Mouse (Mus musculus) neural tube, embryonic 10.5 days (tissue): Measurements from ENCODE around the gene Tmed10.

Experiments
- DNase-seq: peaks from one replicate; pipeline ENCODE4 v3.0.0-alpha.2; 2017; ENCODE audit warnings: low spot score; ENCODE audit errors: extremely low spot score

The Tmed10 gene

DNA sequence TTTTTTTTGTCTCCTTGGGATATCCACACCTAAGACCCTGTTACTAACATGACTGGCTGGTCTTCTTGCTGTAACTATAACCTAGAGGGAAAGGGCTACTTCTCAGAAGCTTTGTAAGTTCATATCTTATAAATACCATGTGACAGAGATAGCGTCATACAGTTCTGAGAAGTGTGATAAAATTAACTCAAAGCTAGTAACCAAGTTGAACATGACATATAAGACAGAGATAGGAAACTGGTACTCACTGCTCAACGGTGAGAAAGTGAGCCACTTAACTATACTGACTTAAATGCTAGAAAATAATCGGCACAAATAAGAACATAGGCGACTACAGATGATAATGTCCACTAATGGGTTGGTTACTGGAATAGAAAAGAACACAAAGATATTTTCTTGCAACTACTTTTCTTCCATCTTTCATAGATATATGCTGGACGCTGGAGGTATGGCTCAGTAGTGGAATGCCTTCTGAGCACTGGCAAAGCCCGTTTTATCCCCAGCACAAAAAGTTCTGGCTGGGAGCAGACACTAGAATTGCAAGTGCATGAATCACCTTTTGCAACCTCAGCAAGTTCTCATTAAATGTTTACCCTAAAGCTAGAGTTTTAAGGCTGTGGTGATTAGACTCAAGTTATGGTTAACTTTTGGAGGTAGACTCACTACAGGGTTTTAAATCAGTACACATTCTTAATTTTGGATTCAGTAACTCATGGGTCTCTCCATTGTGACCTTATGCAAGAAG, 36.9 kb downstream of the Tmed10 start:
- no peak for DNase-seq

GRCm38 (mm10) chr12:85330153-85330552, 44.5 kb downstream of the Tmed10 start:
- no peak for DNase-seq

DNA sequence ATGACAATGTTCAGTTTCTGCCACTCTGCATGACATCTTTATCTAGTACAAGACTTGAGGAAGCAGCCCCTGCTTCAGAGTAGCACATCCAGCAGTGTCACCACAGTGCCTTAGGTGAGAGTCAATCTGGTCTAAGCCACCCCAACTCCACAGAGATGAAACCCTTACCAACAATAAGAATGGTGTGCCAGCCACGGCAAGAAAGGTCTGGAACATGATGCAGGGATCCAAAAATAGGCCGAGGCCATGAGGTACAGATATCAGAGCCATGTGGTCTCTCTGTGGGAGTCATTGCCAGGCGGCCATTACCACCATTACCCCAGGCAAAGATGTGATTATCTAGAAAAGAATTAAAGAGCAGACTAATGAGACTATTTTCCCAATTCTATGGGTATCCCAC, 66.0 kb downstream of the Tmed10 start:
- no peak for DNase-seq

DNA sequence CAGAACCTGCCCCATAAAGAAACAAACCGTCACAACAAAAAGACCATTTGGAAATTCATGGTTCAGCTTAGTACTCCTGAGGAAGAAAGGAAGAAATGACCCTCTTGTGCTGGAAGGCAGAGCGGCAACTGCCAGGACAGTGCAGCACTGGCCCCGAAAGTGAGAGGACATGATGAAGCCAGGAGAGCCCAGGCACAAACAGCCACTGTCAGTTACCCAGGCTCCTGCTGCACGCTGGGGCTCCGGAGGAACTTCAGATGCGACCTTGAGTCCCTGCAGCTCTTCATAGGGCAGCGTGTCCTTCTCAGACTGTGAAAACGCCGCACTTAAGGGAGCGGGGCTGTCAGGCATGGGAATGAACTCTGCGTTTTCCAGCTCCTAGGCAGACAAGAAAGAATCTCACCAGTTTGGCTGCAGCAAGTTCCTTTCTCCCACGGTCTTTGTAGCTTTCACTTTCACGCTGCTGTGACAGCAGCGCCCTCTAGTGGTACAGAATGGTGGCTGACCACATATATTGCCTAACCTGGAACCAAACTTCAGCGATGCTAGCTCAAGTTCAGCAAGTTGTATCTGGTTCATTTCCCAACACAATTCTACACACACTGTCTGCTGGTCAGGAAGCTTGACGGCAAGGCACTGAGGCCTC, 69.3 kb downstream of the Tmed10 start:
- DNase-seq, result peak; percentile 86

DNA sequence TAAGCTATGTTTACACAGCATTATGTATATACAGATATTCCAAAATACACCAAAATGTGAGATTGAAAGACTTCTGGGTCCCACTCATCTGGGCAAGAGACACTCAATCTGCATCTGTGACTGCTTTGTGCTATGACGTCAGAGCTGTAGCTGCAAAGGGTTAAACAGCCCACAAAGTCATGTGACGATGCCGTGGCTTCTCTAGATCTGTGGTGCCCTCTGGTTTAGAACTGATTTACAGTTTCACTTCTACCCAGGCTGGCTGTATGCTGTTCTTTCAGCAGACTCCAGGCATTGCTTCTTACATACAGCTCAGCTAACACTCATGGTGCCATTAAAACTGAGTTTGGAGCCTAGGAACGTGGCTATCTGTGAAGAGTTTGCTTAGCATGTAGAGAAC, 69.9 kb downstream of the Tmed10 start:
- DNase-seq, result no peak

- no peak for DNase-seq
These were observed 71.4 kb downstream of the Tmed10 start for GRCm38 (mm10) chr12:85303256-85303655.

DNA sequence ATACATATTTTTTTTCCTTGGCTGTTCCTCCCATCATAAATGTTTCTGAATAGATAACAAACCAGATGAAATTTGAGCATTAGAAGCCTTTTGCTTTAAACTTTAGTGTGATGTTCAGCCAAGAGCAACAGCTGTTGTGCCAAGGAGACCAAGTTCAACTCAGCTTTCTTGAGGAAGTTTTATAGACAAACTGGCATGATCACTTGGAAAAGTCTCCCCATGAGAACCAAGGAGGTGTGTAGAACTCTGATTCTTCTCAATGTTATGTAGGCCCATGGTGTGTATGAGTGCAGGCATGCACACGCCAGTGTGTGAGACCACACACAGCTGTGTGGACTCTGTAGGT, 75.8 kb downstream of the Tmed10 start:
- no peak for DNase-seq

DNA sequence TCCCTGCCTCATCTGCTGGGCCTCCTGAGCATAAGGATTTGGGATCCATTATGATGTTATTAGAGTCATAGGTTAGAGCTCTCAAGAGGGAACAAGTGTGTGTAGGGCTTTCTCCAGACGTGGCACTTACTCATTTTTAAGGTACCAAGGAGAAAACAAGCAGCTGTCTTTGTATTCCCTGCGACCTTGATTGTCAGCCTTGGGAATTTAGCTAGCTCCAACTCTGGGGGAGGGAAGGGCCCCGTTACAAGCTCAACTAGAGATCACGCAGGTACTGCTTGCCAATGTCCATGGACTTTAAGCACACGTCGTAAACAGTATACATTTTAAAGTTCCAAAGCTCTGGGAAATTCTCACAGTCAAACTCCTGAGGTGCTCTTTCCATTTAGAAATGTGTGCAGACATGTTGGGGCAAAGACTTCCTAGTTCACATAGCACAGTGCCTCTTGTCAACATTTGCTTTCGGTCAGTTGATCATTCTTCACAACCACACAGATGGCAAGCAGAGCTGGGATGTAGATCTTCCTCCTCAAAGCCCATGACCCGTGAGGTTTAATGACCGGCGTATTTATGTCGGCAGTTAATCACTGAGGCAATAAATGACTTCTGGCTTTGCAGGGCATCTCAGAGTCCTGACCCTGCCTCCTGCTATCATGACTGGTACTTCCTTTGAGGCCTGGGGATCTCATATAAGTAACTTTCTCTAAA, 76.4 kb downstream of the Tmed10 start:
- peak; percentile 32 for DNase-seq

- no peak for DNase-seq
These were observed 77.2 kb downstream of the Tmed10 start for GRCm38 (mm10) chr12:85297345-85297997.

GRCm38 (mm10) chr12:85296915-85297314, 77.7 kb downstream of the Tmed10 start:
- DNase-seq, result no peak

DNA sequence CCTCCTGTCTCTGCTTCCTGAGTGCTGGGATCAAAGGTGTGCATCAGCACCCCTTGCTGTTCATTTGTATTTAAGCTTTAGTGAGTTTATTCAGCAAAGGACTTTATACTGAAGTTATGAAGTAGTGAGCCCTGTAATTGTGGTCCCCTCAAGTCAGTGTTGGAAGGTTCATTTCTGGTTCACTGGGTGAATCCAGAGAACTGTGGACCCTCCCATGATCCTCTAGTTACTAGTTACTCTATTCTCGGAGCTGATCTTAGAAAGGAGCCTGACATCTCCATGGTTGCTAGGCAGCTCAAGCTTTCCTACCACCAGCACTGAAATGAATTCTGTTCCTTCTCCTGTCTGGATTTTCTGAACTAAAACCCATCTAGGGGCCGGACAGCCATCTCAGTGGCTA, 79.1 kb downstream of the Tmed10 start:
- DNase-seq, result no peak

DNA sequence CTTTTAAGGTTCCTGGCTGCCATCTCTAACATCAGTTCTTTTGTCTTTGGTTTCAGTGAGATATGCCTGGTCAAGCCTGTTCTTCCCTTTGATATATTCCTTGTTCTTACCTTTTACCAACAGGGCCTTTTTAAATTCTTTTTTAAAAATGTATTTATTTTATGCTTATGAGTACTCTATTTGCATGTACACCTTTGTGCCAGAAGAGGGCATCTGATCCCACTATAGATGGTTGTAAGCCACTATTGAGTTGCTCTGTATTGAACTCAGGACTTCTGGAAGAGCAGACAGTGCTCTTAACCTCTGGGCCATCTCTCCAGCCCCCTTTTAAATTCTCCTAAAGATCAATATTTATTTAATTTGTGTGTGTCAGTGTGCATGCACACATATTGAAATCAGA, 81.7 kb downstream of the Tmed10 start:
- DNase-seq, result no peak

DNA sequence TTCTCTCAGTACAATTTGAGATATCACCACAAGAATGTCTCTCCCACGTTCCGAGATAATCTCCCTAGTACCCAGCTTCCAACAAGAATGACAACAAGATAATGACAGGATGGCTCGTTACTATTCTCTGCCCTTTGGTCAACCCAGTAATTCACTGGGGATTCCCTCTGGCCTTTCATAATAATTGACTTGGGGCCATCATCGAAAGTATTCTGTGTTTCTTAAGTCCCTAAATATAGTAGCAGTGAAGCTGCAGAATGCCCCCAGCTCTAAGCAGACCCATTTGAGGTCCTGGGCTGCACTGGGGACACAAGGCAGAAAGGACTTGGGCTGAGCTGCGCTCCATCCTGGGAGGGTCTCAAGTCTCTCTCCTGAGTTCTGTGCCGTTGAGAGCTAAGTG, 82.4 kb downstream of the Tmed10 start:
- no peak for DNase-seq

DNA sequence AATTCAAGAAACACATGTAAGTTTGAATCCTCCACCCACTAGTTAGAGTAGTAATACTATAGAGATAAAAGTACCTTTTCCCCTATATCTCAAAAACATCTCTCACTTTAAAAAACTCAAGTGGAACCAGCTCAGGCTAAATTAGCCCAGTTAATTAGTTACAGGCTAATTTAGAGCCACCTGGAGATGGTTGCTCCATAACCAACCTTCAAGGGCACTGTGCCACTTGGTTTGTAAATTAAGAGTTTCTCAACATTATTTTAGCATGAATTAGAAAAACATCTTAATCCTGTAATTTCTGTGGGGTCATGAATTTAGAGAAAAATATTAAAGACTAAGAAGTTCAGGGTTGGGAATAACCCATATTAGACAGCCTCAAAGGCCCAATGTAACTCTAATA, 83.1 kb downstream of the Tmed10 start:
- no peak for DNase-seq

DNA sequence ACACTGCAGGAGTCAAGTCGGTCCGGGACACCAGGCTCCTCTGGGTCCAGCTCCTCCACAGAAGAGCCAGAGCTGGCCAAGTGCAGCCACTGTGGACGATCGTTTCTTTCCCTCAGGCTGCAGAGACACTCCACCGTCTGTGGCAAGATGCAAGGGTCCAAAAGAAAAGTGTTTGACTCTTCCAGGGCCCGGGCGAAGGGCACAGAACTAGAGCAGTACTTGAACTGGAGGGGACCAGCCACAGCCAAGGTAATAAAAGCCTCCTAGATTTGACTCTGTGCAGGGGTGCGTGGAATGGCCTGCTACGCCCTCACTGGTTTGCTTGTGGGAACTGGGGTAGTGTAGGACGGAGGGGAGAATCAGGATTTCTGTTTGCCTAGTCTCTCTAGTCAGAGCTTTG, 84.0 kb downstream of the Tmed10 start:
- no peak for DNase-seq
